Mouse (Mus musculus) spleen, postnatal 36 days (tissue): ENCODE data around the gene Aspn.

Experiments used
- DNase-seq, 2 experiments: peaks; one replicate each; pipeline ENCODE4 v3.0.0; 2022; ENCODE audit warnings: low spot score in 2 of 2, mixed read lengths in 1 of 2

The Aspn gene

DNA sequence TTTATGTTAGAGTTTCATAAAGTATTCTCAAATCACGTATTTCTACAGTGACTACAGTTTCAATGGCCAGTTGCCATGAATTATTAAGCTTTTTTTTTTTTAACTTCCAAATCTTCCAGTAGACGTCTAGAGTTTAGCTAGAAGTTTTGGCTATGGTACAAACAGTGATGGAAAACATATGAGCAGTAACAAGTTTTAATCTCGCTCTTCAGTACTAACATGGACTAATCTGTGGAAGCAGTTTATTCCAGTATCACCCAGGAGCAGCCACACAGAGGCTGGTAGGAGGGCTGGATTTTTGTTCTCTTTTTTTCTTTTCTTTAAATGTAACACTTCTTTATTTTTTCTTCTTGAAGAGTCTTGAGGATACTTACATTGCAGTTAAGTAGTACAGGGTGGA is at the start of gene Aspn:
TSS of gene Aspn (plus strand) at position 165 of the 400 bp plus-strand sequence.
- no peak for DNase-seq

DNA sequence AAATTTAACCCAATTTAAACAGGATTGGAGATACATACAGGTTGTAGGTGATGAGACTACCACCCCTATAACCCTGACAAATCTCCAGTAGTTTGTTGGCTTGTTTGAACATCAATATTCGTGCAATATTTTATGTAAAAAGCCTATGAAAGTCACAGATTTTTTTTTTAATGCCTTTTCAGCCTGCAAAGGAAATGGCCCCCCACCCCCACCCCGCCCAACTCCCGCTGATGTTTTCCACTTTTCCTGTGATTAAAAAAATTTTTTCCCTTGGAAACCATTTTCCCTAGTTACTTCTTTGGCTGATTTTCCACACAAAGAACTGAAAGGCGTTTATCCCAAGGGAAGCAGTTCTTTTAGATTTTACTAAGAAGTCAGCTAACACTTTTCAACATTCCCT is 39.7 kb upstream of the Aspn start, which contains the start of gene Ecm2:
TSS of gene Ecm2 (plus strand) at position 301 of the 400 bp plus-strand sequence.
- DNase-seq, result no peak

DNA sequence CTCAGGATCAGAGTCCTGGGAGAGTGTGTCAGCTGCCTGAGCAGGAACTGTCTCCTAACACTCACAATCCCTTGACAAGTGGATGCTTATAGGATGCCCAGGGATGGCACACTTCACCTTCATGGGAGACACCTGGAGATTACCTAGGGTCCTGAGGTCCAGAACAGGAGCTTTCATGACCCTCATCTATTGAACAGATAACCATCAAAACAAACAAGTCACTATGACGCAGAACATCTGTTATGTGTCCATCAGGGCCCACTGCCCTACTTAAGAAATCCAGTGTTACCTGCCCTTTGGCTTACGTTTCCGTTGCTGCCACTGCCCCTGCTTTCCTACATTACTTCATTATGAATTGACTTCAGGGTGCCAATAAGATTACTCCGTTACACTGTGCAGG is 38.5 kb upstream of the Aspn start:
- no peak for DNase-seq

DNA sequence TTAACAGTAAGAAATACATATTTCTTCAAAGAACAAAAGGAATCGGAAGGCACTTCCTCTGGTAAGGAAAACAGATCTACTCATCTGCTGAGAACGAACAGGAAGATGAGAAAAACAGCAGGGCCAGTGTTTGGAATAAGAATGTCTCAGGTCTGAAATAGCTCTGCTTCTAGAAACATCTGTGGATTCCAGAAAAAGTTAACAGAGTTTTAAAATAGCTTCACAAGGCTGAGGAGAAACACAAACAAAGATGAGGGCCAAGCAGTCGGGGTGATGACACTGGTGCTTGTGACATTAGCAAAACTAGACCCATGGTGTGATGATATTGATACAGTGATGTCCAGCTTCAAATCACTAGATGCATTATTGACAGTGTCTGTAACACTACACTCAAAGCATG is 37.1 kb upstream of the Aspn start:
- no peak for DNase-seq

DNA sequence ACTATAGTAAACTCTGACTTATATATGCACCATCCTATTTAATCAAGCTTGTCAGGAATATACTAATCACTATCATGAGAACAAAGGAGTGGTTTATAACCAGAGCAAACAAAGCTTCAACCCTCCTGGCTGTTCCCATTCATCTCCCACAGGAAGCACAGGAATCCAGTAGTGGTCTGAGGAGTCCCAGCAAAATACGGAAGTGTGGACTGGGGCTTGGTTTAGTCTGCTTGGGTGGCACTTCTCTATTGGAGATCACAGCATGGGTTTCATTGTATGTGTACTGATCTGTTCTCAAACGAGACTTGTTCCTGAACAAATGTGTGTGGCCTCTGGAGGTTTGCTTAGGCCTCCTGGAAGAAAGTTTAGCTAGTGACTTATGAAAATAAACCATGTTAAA is 25.5 kb upstream of the Aspn start:
- no peak for DNase-seq

DNA sequence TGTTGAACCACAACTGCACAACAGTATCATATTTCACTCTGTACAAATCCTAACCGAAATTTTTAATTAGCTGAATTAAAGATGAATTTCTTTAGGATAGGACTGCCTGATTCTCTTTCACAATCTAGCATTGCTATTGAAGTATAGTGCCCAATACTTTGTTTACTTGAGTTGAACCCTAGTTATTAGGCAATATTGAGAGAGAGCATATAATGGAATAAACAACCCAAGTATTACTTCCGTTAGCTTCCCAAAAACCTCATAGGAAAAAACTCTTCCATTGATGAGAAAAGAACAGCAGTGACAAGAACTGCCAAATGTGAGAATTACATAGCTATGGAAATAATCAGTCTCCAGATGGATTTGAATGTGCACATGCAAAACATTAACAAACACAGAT is 18.0 kb upstream of the Aspn start:
- no peak for DNase-seq

DNA sequence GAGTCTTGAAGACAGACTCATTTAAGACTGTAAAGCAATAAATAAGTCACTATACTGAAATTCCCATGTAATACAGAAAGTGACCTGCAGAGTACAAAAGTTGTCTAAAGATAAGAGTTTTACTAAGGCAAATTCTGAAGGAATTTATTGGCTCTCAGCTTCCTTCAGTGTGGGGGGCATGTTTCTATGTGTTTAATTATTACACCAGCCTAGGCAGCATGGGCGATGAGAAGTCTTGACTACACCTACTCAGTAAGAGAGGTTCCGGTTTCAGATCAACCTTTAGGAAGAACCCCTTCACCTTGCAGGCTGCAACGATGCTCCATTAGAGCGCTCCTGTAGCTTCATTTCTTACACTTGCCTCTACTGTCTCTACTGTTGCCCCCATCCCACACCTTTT is 13.6 kb upstream of the Aspn start:
- DNase-seq, result no peak

DNA sequence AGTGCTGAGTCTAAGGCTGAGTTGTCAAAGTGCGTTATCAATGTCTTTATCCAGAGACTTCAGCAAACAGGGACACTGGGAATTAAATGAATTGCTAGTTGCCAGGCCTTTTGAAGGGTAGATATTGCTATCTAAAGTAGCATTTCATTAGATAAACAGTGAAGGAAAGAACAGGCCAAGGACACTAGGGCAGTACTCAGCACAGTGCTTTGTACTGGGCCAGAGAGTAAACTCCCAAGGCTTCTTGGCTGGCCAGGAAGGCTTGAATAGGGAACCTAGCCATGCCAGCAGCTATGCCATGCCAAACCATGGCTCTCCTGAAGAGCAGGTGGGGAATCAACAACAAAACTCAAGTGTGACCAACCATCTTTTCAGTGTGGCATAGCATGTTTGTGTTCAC is 7.3 kb upstream of the Aspn start:
- no peak for DNase-seq

DNA sequence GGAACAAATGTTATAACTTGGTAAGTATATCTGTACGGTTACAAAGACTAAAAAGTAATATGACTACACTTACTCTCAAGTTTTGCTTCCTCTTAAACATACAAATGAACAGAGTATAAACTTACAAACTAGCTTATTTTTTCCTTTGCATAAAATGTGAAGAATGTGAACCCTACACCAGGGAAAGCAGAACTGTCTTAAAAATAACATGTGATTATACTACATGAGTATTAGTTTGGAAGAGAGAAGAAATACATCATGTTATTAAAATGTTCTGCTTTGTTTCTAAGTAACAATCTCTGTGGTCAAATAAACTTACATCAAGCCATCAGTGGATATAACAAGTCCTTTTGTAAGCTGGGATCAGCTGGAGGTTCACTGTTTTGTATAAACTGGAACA is 5.5 kb upstream of the Aspn start:
- DNase-seq, result no peak

DNA sequence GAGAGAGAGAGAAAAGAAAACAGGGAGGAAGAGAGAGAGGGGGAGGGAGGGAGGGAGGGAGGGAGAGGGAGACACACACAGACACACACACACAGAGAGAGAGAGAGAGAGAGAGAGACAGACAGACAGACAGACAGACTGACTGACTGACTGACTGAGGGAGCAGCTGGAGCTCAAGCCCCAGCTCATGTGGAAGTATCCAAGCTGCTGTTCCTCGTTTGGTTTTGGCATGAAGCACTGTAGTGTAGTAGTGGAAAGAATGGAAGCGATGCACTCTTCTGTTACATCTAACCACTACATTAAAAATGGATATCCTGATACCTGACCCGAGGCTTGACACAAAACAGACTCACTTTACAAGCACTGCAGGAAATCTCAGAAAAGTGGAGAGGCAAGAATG is 1.4 kb downstream of the Aspn start:
- DNase-seq, result no peak

DNA sequence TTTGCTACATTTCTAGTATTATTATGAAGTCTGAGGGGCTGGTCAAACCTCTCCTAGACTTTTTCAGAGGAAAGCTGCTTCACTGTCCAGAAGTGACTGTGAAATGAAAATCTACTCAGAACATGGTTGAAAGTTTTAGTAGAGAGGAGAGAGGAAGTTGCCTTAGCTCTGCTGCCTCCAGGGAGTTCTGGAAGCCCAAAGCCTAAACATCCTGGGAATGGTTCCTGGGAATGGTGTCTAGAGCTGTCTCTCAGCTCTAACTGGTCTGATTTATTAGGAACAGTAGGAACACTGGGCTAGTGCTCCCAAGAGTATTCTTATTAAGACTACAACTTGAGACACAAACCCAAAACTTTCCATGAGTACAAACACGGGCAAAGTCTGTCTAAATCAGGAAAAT is 2.3 kb downstream of the Aspn start:
- no peak for DNase-seq

DNA sequence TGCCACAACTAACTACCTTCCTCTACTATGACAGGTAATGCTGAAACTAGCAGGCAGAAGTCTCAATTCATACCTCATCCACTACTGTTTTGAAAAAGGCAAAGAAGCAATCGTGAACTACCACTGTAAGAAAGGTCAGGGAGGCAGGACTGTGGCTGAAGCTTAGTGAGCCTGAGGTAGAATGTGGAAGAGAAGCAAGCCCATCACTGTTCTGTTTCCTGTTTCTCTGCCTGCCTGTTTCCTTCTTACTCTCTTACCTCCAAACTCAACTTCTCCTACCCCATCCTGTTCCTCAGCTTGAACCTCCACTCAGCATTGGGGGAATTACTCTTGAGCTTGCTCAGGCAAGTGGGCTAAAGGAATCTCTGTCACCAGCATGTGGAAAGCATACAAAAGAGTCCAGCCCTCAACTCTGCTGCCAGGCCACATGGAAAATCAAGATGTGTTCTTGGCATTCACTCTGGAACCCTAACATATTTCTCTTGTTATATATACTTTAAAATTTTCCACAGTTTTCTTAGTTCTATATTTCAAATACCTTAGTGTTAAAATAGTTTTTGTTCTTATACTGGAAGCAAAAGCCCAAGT is 3.4 kb downstream of the Aspn start:
- DNase-seq, result no peak

DNA sequence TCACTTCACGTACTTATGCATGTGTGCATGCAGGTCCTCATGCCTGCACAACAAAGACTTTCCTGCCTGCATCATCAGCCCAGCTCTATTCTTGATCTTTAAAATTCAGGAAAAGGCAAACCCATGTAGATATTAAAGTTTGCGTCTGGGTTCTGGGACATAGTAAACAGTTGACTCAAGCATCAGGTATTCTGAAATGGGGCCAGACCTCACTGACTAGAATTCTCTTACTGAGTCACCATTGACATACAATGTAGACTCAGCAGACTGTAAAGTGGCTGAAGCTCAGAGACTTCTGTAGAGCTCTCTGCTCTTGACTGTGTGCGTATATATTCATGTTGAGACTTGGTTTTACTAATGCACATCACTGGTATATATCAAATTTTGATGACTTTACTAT is 5.4 kb downstream of the Aspn start:
- DNase-seq, result no peak

DNA sequence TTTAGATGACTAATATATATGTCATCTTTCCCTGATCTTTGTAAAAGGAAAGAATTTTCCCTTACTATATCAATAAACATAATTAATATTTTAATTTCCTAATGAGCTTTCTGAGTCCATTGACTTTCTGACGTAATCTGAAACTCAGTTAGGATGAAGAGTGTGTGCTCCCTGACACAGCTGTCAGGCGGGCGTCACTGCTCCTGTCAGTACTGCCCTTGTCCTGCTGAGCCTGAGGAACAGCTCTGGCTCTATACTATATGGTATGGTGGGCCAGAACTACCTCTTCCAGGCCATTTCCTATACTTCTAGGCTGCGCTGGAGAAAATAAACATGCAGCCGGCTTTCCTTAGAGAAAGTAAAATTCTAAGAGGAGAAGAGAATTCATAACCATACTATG is 10.3 kb downstream of the Aspn start:
- no peak for DNase-seq

DNA sequence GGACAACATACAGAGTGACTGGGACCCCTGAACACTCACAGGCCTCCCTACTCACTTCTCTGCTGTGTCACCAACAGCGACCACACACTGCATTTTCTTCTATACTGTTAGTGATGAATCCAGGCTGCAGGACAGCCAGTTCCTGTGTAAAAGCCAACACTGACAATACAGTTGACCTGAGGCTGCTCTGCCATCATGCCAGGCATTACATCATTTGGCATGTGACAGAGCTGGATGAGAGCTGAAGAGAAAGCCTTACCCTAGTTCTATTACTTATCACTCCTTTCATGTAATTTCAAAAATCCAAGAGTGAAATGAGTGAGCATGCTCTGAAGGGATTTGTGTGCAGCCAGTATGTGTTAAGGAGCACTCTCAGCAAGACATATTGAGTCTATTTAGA is 12.0 kb downstream of the Aspn start:
- no peak for DNase-seq

DNA sequence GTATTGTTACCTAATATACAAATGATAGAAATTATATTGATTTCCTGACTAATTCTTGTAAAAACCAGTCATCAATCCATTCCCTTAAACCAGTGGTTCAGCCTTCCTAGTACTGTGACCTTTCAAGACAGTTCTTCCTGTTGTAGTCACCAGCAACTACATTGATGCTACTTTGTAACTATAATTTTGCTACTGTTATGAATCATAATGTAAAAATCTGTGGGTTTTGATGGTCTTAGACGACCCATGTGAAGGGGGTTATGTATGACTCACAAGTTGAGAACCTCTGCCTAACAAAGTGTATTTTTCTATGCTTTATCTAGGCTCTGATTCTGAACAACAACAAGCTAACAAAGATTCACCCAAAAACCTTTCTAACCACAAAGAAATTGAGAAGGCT is 12.7 kb downstream of the Aspn start:
- no peak for DNase-seq

DNA sequence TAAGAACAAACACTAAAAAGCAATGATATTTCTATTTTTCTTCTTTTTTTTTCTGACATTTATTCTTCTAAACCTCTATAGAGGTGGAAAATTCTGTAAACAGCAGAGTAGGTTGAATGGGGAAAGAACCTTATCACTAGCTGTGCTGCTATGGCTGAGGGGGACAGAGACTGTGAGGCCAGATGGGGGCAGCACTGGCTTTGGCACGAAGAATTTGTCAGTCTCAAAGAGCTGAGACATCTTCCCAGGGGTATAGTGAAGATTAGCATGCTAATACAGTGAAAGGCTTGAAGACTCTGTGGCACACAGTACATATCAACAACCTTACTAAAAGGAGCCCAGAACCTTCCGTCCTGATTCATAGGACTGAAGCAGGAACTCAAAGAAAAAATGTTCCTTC is 14.9 kb downstream of the Aspn start:
- peak in 1 of 2 experiments; percentile 4 for DNase-seq

DNA sequence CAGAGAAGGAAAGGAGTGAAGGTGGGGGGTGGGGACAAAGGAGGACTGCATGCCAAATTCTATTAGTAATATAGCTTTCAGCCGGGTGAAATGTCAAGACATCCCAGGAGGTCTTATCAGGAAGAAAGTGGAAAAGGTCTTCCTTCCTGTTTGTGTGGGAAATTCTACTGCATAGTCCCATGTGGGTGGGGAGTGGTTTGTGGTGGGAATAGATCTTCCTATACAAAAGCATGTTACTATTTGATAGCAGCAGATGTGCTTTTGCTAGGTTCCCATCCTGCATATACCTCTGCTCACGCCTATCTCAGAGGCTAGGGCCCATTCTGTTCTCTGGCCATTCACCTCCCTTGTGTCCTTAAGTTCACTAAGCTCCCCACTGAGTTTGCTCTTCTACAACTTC is 16.6 kb downstream of the Aspn start:
- DNase-seq, result no peak

DNA sequence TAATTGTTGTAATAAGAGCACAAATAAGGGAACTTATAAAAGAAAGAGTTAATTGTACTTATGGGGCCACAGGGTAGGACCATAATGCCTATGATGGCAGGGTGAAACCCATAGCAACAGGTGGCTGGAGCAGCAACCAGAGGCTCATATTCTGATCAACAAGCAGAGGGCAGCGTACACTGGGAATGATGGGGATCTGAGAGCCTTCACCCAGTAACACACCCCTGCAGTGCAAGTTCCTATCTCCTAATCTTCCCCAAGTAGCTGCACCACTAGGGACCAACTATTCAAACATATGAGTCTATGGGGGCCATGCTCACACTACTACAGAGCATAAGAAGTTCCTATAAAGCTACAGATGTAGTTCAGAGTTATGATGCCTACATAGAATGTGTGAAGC is 20.1 kb downstream of the Aspn start:
- DNase-seq, result no peak

DNA sequence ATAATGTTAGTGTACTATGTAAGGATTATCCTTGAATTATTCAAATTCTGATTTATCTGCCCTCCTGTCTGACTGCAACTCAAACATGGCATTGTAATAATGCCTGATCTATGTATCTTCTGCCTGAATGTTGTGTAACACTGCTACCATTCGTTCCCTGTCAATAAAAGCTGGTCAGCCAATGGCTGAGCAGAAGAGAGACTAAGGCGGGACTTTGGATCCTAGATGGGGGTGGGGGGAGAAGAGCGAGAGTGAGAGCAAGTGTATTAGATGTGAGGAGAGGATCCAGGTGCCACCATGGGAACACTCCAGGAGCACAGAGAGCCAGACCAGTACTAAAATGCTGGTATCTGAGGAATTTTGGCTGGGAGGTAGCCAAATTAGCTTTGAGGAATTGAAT is 26.1 kb downstream of the Aspn start:
- DNase-seq, result no peak

DNA sequence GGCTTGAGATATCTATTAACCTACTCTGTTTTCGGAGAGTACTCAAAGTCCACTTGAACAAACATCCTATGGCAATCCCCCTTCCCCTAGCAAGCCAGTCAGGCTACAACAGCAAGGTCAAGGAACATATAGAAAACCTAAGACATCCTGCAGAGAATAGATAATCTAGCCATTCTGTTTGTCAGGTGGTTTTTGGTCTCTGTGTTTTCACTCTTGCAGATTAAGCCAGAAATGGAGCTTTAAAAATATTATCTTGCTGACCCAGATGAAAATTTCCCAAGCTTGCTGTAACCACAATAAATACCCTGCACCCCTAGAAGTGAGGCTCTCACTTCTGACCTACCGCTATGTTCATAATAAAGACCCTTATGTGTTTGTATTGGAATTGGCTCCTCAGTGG is 27.2 kb downstream of the Aspn start:
- DNase-seq, result no peak

DNA sequence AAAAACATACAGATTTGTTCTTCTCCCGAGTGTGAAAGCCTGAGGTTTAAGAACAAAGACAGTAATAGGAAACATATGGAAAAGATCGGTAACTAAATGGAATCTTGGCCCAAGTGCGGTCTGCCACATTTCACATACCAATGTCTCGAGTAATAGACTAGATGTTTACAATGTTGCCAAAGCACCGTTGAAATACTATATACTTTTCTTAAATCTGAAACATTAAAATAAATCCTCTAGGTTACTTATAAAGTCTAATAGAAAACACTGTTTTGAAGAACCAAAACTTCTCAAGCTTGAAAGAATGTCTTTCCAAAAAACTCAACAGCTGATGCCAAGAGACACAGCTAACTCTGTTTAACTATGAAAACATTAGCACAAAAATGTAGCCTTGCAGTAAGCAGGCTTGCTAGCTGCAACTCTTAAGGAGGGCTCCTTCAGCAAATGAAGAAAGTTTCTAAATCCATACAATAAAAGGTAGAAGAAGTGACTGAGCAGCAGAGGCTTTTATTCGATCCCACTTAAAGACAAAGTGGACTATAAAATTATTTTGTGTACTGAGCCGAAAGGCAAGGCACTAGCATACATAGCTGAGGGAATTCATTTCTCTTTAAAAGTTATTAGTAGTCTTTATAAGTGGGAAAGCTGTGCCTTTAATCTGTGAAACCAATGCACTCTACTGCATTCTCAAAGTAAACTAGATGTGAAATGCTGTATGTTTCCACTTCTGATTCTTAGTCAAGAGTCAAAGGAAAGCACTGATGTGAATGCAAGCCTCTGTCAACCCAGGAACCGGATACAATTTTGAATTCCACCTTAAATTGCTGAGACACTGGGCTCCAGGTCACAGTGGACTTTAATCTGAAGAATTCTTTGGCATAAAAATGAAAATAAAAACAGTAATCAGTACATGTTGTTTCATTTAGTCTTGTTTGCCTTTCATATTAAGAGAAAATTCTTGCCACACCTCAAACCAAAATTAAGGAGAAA is 37.6 kb downstream of the Aspn start, which contains the start of gene Omd:
TSS of gene Omd (plus strand) at position 922 of the 990 bp plus-strand sequence.
- DNase-seq, result no peak

DNA sequence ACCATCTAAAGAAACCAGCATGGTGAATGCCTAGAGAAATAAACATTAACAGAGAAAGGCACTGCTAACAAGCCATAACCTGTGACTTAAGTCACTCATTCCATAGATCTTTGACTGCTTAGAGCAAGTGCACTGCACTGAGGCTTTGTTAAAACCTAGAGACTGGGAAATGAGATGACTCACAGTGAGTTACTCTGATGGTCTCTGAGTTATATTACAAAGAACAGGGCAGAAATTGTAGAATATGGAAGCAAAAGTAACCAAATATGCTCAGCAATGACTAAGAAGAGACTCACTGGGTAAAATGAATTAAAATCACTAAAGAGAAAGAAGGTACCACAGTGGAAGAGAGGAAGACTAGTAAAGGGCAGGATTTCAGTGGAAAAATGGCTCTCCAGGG is 39.6 kb downstream of the Aspn start:
- no peak for DNase-seq
